Mouse (Mus musculus) thymus, postnatal 25 days (tissue): Measurements from ENCODE around the gene Ubl4b.
A peak's percentile ranks its signal among the peaks of the same experiment; 100 is the strongest.

Source experiments
- DNase-seq: peaks from one replicate; pipeline ENCODE4 v3.0.0; 2022

Ubl4b gene

GRCm38 (mm10) chr3:107565331-107565730 is 10.5 kb upstream of the Ubl4b start:
- no peak for DNase-seq

- DNase-seq, result no peak
Measured at GRCm38 (mm10) chr3:107563880-107564279, 9.0 kb upstream of the Ubl4b start.

- DNase-seq, result no peak
Measured at GRCm38 (mm10) chr3:107562591-107562990, 7.7 kb upstream of the Ubl4b start.

GRCm38 (mm10) chr3:107562104-107562503 is 7.2 kb upstream of the Ubl4b start:
- no peak for DNase-seq

GRCm38 (mm10) chr3:107559183-107559582 is 4.3 kb upstream of the Ubl4b start:
- peak; percentile 14 for DNase-seq

- no peak for DNase-seq
Measured at GRCm38 (mm10) chr3:107558740-107559139, 3.9 kb upstream of the Ubl4b start.

GRCm38 (mm10) chr3:107550409-107551049 is 4.3 kb downstream of the Ubl4b start:
- DNase-seq, result peak; percentile 16

GRCm38 (mm10) chr3:107546956-107547355 is 7.9 kb downstream of the Ubl4b start:
- DNase-seq, result no peak

GRCm38 (mm10) chr3:107545716-107546412 is 9.0 kb downstream of the Ubl4b start:
- DNase-seq, result no peak

- no peak for DNase-seq
Measured at GRCm38 (mm10) chr3:107545278-107545677, 9.6 kb downstream of the Ubl4b start.

- no peak for DNase-seq
Measured at GRCm38 (mm10) chr3:107543158-107544080, 11.5 kb downstream of the Ubl4b start.

- no peak for DNase-seq
Measured at GRCm38 (mm10) chr3:107542584-107542983, 12.3 kb downstream of the Ubl4b start.

- DNase-seq, result no peak
Measured at GRCm38 (mm10) chr3:107537504-107537889, 17.4 kb downstream of the Ubl4b start.

GRCm38 (mm10) chr3:107536810-107537503 is 17.9 kb downstream of the Ubl4b start:
- DNase-seq, result no peak

GRCm38 (mm10) chr3:107534951-107535350 is 19.9 kb downstream of the Ubl4b start:
- no peak for DNase-seq

GRCm38 (mm10) chr3:107533532-107533931 is 21.3 kb downstream of the Ubl4b start:
- DNase-seq, result no peak

- no peak for DNase-seq
Measured at GRCm38 (mm10) chr3:107530581-107530980, 24.3 kb downstream of the Ubl4b start.

GRCm38 (mm10) chr3:107529182-107529581 is 25.7 kb downstream of the Ubl4b start:
- DNase-seq, result no peak

- no peak for DNase-seq
Measured at GRCm38 (mm10) chr3:107528401-107529118, 26.3 kb downstream of the Ubl4b start.

GRCm38 (mm10) chr3:107524547-107524946 is 30.3 kb downstream of the Ubl4b start:
- DNase-seq, result no peak

GRCm38 (mm10) chr3:107520931-107521330 is 33.9 kb downstream of the Ubl4b start:
- DNase-seq, result no peak

GRCm38 (mm10) chr3:107517631-107518108 is 37.2 kb downstream of the Ubl4b start, which contains the start of gene Slc6a17:
Slc6a17 (minus strand) TSS chr3:107518018.
- DNase-seq, result no peak
